Mouse (Mus musculus) v-Abl transformed pro-B cells (cell line): ENCODE measurements around the gene Lpar3.
"Not testable (repeated sequence)": the region's sequence is repeated elsewhere in the genome, so short reads cannot be mapped to it uniquely, and the experiment has no call there.

Experiments
- in situ Hi-C, 2 experiments: fragments of 400-800 bp; cut with MboI; formaldehyde crosslinking; loops; one replicate each; pipeline ENCODE4 v1.15.1; 2025; ENCODE audit not compliant: unreplicated experiment in 2 of 2

Gene Lpar3

DNA sequence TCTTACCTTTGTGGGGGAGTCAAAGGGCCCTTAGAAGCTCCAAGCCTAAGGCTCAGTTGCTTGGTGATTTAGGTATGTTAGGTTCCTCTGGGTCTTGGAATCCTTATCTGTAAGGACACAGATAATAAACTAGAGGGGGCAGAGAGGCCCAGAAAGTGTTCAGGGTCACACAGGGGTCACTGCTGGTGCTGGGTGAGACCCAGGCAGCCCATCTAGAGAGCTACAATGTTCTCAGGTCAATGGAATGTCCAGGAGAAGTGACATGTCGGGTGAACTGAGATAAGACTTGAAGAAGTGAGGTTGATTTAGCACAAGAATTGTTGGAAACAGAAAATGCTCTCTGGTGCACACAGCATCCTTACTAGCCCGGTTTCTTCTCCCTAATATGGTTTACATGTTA, 16.4 kb upstream of the Lpar3 start:
- in situ Hi-C loops: no loop called here

DNA sequence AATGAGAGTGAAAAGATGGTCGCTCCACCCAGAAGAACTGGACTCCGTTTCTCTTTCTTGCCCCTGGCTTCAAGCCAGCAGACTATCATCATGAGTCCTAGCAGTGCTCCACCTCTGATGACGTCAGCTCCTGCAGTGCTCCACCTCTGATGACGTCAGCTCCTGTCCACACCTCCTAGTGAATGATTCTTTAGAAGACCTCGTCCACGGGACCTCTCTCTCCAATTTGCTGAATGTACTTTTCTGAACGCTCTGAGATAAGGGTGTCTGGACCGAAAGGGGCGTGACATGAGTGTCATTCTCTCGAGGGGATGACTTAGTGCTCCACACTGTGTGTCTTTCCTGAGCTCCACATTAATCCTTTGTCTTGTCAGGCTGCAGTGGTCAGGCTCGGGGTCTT, 15.5 kb upstream of the Lpar3 start:
- in situ Hi-C loops: no loop called here

DNA sequence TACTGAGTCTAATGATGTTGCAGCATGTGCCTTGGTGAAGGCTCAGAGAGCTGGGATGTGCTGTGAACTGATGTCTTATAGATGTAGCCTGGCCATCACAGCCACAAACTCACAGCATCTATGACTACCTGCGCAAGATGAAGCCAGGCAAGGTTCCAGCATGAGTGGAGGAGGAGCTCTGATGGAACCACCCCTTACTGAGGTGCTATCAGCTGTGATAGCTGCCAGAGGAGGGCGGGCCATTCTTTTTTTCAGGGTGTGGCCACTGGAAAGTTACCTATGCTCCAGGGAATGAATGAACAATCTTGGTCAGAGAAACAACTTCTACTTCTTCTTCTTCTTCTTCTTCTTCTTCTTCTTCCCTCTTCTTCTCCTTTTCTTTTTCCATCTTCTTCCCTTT, 14.1 kb upstream of the Lpar3 start:
- in situ Hi-C loops: no loop called here

DNA sequence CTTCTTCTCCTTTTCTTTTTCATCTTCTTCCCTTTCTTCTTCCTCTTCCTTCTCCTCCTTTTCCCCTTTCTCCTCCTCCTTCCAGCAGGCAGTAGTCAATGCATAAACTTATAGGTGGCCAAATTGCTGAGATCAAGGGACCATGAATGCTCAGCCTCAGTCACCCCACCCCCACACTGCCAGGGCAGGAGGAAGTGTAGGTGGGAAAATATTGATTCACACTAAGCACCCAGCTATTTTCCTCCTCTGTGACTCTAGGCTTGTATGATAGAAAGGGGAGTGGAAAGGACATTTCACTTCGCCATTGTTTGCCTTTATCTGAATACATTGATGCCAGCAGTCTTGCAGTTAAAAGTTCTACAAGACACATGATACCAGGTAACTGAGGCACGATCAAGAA, 13.3 kb upstream of the Lpar3 start:
- in situ Hi-C loops: no loop called here

DNA sequence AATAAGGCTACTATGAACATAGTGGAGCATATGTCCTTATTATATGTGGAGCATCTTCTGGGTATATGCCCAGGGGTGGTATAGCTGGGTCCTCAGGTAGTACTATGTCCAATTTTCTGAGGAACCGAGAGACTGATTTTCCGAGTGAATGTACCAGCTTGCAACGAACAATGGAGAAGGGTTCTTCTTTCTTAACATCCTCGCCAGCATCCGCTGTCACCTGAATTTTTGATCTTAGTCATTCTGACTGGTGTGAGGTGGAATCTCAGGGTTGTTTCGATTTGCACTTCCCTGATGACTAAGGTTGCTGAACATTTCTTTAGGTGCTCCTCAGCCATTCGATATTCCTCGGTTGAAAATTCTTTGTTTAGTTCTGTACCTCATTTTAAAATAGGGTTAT, 11.0 kb upstream of the Lpar3 start:
- in situ Hi-C loops: not testable (repeated sequence)

DNA sequence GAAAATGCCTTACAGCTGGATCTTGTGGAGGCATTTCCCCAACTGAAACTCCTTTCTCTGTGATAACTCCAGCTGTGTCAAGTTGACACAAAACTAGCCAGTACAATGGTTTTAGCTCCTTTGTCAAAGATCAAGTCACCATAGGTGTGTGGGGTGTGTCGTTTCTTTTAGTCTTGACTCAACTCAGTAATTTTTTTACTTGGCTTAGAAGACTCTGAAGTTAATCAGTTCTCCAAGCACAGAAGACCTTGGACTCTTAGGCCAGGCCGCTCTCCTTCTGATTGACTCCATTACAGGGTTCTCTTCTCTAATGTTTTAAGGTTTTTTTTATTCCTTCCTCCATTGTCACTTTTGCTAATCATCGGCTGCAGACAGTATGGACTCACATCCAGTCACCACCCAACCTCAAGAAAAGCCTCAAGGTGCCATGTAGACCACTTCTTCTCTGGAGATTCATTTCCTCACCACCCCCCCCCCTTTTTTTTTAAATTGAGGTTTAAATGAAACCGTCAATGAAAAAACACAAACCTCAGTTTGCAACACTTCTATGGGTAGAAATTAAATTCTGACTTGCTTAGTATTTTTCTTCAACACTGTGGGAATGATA, 9.5 kb upstream of the Lpar3 start:
- in situ Hi-C loops: no loop called here

DNA sequence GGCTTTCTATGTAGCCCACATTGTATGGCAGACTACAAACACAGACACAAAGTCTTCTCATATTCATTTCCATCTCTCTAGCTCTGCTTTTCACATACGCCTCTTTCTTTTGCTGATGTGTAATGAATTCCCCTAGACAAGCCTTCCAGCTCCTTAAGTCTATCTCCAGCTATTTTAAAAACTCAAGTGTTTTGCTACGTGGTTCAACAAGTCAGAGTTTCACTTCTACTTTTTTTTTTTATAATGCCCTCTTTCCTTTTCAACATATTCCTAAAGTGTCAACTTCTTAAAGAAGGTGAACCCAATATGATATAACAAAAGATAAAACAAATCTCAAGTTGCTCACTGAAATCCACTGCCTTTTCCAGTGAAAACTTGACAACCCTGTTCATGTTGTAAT, 8.8 kb upstream of the Lpar3 start:
- in situ Hi-C loops: no loop called here

DNA sequence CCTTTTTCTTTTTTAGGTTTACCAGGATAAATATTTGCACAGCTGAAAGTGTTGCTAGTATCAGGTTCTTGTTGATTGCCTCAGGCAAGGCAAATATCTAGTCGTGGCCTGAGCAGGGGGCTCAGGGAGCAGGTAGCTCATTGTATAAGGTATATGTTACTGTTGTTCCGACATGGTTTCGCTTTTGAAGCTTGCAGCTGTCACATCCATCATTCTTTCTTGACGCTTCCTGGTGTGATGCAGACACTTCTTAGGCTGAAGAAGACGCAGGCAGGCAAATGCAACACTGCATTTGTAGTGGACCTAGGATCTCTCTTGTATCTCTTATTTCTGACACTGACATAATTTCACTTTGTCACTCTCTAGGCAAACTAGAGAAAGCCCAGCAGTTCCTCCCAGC, 7.4 kb upstream of the Lpar3 start:
- in situ Hi-C loops: no loop called here

DNA sequence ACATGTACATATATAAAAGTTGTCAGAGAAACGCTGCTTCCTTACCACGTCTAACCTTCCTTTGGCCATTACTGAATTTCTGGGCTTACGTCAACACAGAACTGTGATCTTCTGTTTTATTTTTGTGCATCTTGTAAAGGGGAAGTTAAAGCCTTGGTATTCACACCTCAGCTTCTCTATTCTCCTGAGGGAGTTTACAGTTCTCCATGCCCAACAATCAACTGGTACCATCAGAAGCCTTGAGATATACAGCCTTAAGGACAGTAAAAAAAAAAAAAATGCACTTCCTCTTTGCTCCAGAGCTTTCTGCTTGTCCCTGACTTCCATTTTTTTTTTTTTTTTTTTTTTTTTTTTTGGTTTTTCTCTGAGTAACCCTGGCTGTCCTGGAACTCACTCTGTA, 4.2 kb upstream of the Lpar3 start:
- in situ Hi-C loops: no loop called here

DNA sequence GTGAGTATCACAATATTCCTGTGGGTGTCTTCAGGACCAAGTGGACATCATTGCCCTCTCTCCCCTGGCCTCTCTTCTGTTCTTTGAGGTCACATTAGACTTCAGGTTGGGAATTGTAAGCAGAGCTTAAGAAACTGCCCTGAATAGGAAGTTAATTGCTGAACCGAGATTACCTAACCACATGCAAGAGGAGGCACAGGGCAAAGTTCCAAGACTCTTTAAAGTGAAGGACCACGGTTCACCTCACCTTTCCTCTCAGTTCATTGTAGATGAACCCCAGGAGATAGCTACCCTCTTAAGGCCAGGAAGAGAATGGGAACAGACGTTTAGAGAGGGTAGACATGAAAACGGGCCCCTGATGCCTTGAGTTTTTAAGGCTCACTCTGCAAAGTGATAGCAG, 3.5 kb downstream of the Lpar3 start:
- in situ Hi-C loops: no loop called here

DNA sequence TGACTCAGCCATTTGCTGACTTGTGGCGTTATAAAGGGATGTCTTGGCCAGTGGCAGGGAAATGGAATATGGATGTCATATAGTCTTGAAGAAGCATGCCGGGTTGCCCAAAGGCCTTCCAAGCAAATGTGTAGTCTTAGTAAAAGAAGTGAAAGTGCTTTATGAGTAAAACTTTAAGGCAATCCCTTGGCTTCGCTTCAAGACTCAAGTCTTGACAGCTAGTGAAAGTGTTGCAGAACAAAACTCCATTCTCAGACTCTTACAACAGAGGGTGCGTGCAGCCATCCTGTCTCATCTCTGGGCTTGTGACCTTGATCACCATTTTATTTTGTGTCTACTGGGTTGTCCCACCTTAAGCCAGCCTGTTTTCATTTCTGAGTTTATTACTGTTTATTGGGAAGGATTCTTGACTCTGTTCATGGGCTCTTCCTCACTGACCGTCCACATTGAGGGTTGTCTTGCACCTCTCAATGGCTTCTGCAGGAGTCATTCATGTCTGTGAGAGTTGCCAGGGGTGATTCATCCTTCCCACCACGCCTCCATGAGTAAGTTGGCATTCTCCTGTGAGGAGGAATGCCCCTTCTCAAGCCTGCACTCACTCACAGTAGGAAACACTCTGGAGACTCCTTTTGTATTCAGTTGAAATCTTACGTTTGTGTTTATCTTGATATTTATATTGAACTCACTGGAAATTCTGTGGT, 4.4 kb downstream of the Lpar3 start:
- in situ Hi-C loops: no loop called here

DNA sequence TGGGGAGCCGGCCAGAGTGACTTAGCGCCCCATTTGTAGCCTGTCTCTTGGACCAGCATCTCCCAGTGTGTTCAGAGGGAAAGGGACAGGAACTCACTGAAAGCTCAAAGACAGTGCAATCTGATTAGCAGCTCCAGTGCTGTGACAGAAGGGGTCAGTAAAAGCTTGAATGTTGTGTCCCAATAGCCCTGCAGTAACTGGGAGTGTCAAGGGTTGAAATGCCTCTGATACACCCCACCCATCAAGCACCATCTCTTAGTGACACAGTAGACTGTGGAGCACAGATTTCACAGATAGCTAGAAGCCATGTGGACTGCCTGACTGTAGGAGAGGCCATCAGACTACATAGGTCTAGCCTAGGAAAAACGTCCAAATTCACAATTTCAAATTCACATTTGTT, 6.7 kb downstream of the Lpar3 start:
- in situ Hi-C loops: no loop called here

DNA sequence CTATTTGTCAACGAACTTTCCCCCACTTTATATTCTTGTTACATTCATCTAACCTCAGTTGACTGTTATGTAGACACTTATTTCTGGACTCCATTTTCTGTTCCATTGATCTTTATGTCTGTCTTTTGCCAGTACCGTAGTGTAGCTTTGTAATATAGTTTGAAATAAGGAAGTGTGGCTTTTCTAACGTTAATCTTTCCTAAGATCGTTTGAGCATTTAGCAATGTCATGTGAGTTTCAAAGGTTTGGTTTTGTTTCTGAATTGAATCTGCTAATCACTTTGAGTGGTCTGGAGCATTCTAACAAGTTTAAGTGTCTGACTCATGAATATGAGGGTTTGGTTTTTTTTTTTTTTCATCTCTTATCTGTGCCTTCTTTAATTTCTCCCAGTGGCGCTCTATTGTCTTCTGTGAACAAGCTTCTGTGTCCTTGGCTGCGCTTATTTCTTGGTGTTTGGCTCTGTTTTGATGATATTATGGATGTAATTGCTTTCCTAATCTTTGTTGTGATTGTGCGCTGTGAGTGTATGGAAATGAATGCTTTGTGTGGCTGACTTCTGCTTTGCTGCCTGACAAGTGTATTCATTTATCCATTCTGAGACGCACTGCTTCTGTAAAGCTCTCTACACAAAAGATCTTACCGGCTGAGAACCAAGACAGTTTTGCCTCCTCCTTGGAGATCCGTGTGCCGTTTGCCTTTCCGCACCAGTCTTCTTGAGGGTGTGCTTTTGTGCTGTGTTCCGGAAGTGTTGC, 8.0 kb downstream of the Lpar3 start:
- in situ Hi-C loops: no loop called here

DNA sequence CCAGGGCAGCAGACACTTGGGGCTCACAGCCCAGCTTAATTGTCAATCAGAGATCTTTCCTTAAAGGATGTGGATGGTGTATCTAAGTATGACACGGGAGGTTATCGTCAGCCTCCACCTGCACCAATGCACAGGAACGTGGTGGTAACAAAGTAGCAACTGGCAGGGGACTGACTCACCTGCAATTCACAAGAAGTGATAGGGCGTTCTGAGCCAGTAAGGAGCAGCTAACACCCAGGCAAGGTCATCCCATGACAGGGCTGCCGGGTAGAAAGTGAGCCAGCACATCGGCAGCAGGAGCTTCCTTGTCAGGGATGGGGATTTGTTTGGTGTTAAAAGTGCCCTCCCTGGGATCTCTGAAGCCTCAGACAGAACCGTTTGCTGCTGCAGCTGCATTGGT, 11.9 kb downstream of the Lpar3 start:
- in situ Hi-C loops: no loop called here

DNA sequence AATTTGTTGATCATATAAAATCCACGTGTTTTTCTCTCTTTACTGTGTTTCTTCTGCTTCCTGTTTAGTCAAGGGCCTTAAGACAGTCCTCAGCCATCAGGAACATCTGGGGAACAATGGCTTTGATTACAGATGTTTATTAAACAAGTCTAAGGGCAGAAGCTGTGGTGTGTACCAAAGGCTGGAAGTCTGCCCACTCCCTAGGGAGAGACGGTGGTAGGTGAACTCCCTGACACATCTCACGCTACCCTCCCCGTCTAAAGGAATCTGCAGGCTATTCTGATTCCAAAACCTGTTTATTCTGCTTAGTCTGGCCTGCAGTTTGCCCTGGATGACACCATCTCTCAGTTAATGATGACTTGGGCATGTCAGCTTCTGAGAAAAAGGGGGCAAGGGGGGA, 13.0 kb downstream of the Lpar3 start:
- in situ Hi-C loops: no loop called here

DNA sequence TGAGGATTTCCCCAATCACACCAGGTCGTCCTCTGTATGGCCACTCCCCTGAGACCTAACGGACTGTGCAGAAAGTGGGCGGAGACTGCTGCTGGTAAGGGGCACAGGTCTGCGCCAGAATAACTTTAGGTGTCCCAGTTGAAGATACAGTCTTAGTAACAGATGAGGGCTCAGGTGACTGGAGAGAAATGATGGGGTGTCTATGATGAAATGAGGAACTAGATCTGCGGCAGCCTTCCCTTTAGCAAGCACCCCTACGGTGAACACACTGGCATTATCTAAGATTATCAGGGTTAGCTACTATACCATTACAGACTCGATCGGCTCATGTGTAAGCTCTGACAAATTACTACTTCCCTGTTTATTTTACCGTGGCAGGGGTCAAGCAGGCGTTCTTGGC, 13.8 kb downstream of the Lpar3 start:
- in situ Hi-C loops: no loop called here

DNA sequence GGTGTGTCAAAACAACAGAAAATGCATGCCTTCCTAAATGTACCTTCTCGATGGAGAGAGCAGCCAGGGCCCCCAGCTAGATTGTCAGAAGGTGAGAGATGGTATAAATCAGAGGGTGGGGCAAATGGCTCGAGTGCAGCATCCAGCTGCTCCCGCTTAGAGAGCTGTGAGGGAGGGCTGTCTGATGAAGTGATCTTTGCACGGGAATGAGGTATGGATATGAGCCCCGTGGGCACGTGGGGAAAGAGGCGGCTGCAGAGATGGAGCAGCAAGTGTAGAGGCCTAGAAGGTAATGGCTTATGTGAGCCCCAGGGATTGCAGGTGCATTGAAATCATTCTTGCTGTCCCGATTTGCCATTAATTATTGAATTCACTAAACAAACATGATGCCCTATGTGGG, 15.5 kb downstream of the Lpar3 start:
- in situ Hi-C loops: no loop called here

DNA sequence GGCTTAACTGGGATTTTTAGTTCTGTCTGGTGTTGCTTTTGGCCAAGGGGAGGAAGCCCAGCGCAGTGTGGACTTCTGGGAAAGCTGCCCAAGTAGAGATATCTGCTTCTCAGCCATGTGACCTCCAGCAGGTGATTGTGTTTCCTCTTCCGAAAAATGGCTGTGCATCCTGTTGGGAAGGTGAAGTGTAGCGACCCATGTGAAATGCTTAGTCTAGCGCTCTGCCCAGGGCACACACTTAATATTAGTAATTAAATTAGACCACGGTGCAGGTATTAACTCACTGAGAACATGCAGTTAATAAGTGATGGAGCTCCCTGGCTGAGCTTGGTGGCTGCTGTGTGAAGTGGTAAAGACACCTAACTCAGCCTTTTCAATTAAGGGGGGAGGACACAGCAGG, 16.9 kb downstream of the Lpar3 start:
- in situ Hi-C loops: no loop called here

DNA sequence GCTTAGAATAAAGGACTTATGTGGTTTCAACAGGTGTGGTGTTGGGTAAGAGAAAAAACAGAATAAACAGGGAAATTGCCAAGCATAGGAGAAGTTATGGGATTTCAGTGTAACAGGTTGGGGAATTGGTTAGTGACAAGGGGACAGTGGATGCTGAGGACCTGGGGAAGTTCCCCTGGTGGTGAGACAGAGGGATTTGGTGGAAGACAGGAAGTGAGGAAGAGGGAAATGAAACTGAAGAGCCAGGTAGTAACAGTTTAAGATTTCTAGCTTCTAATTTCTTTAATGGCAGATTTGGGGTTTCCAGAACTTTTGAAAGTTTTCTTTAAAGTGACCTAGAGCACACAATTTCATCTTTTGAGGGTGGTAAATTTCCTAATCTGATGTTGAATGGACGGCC, 23.9 kb downstream of the Lpar3 start:
- in situ Hi-C loops: no loop called here

DNA sequence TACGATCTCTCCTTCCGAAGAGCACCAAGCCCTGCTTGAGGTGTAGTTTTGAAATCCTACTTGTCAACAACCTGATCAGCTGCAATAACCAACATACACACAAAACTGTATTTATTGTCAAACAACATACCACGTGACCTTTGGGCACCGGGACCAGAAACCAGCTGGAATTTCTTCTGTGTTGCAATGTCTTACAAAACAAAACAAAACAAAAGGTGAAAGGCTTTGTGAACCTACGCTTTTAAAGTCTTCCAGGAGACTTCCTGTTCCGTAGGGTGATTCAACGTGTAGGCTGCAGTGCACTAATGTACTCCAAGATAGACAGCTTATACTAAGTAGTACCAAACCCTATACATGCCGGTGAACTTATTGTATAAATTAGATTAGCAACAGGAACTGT, 25.8 kb downstream of the Lpar3 start:
- in situ Hi-C loops: no loop called here

DNA sequence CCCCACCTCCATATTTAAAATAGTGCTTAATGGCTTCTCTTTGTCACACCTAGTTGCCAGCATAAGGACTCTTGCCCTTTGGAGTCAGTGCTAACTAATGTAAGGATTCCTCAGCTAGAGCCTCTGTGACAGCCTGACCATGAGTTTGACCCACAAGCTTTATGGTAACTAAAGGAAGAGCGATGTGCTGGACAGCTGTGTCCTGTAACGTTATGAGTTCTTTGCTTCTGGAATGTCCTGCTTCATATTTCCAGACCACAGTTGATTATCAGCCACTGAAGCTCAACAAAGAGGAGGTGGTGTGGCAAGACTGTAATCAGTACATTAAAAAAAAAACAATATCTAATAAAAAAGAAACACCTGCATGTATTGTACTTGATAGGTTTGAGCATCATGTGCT, 26.2 kb downstream of the Lpar3 start:
- in situ Hi-C loops: no loop called here

DNA sequence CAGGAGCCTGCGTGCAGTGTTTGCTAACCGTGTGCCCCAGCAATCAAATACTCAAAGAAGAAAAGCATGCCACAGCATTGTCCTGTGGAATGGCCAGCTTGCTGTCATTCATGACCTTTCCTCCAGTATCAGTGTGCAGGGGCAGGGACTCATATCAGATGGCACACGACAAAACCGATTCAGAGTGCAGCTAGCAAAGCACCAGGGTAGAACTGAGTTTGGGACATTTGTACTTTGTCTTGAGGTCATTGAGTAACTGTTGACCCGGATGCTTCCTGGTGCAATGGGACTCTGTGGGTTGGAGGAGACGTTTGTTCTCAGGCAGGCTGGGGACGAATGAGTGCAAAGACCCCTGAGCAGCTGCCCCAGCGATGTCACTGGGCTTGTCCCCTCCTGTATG, 29.1 kb downstream of the Lpar3 start:
- in situ Hi-C loops: no loop called here
